Mouse (Mus musculus): ENCODE measurements at regions not wholly inside any gene's neighbourhood (a gene's known extent, or its start where the extent isn't known, plus 50 kb on each side); places are given as distances from the start of the nearest gene placed in this dataset.

DNA sequence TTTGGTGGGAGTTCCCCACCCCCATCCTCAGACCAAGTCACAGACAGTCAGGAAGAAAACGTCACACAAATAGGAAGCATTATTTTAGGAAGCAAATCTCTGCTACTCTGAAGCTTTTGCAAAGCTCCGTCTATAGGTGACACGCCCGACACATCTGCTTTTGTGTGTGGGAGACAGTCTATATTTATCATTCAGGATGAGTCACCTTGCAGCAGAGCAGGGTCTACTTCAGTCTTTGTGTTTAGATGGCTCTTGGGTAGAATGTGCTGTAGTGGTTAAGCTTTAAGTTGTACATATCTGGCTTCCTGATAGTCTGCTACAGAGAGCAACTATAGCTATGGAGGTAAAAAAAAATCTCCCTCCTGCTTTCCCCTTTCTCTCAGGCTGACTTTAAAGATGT, 415.8 kb upstream of the Prickle1 start:
- H3K27ac ChIP-seq (ENCODE audit: control insufficient read depth, low read depth, low read length): no peak overlapping the region
- H3K79me2 ChIP-seq (ENCODE audit: control insufficient read depth, insufficient read depth, low read length, poor library complexity): no peaks in the 10 kb centered on the region
- TF ChIP-seq MAX (IDR thresholded peaks at IDR 0.05; ENCODE audit: low read length): no peak
- TF ChIP-seq CHD2 (IDR thresholded peaks at IDR 0.05; ENCODE audit: low read length): no peak
- TF ChIP-seq MAZ (IDR thresholded peaks at IDR 0.05; ENCODE audit: low read depth, low read length): no peak
- TF ChIP-seq KAT2A (conservative IDR thresholded peaks at IDR 0.05; ENCODE audit: low read depth, low read length): no peak
- TF ChIP-seq TAL1 (IDR thresholded peaks at IDR 0.05; ENCODE audit: low read length): no peak
- no peak for TF ChIP-seq RAD21 (IDR thresholded peaks at IDR 0.05; ENCODE audit: low read depth, low read length)
- no peak for TF ChIP-seq ZMIZ1 (IDR thresholded peaks at IDR 0.05; ENCODE audit: low read depth, low read length)
- no peak for TF ChIP-seq UBTF (IDR thresholded peaks at IDR 0.05; ENCODE audit: borderline replicate concordance, insufficient read depth, low read depth, low read length)
- no peak for TF ChIP-seq HCFC1 (IDR thresholded peaks at IDR 0.05; ENCODE audit: low read depth, low read length)
- TF ChIP-seq RCOR1 (IDR thresholded peaks at IDR 0.05; ENCODE audit: low read depth, low read length): no peak
- no peak overlapping the region for H3K9ac ChIP-seq (ENCODE audit: control insufficient read depth, low read depth, low read length, poor library complexity, severe bottlenecking)
- H3K27me3 ChIP-seq (ENCODE audit: control insufficient read depth in 1 of 2, insufficient read depth in 2 of 2, low read length in 2 of 2): no peaks in the 10 kb centered on the region
- H3K4me1 ChIP-seq (ENCODE audit: control insufficient read depth in 1 of 2, insufficient read depth in 2 of 2, low read length in 2 of 2): no peaks in the 10 kb centered on the region
- H3K36me3 ChIP-seq (ENCODE audit: control insufficient read depth in 1 of 2, insufficient read depth in 2 of 2, low read length in 2 of 2): no peaks in the 10 kb centered on the region
- DNase-seq (ENCODE audit: low read depth, low spot score): no peak
- no peaks in the 10 kb centered on the region for H3K9me3 ChIP-seq (replicated peaks; ENCODE audit: insufficient read depth, low read length)
- H3K4me3 ChIP-seq (ENCODE audit: control insufficient read depth in 1 of 2, insufficient read depth in 1 of 2, low read depth in 2 of 2, low read length in 2 of 2): no peak overlapping the region

DNA sequence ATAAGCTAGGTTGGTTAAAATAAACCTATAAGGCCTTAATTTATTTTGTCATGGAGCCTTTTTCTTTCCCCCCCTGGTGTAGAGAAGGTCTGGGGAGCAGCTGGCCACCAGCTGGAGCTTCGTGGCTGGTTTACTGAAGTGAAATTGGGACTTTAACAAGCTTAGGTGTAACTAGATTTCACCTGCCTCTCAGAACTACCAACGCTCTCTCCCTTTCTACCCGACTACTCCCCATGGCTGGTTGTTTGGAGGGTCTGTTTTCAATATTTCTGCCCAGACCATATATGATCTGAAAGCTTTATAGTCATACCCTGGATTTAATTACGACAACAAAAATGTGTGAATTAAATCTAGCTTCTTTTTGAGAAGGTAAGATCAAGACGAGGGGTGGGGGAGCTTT, 410.4 kb upstream of the Prickle1 start:
- no peak overlapping the region for H3K9ac ChIP-seq (ENCODE audit: control insufficient read depth, low read depth, low read length, poor library complexity, severe bottlenecking)
- H3K27me3 ChIP-seq (ENCODE audit: control insufficient read depth in 1 of 2, insufficient read depth in 2 of 2, low read length in 2 of 2): no peaks in the 10 kb centered on the region
- no peaks in the 10 kb centered on the region for H3K9me3 ChIP-seq (replicated peaks; ENCODE audit: insufficient read depth, low read length)
- no peaks in the 10 kb centered on the region for H3K79me2 ChIP-seq (ENCODE audit: control insufficient read depth, insufficient read depth, low read length, poor library complexity)
- H3K4me3 ChIP-seq (ENCODE audit: control insufficient read depth in 1 of 2, insufficient read depth in 1 of 2, low read depth in 2 of 2, low read length in 2 of 2): no peak overlapping the region
- no peak for DNase-seq (ENCODE audit: low read depth, low spot score)
- TF ChIP-seq CTCF (IDR thresholded peaks at IDR 0.05 in 2 of 3, conservative IDR thresholded peaks at IDR 0.05 in 1 of 3; ENCODE audit: control insufficient read depth in 1 of 3, insufficient read depth in 1 of 3, low read depth in 2 of 3, low read length in 3 of 3, poor library complexity in 1 of 3, severe bottlenecking in 1 of 3) (no peak), MYC (IDR thresholded peaks at IDR 0.05; ENCODE audit: low read depth, low read length) (no peak), MAZ (IDR thresholded peaks at IDR 0.05; ENCODE audit: low read depth, low read length) (no peak), TBP (IDR thresholded peaks at IDR 0.05; ENCODE audit: low read depth, low read length) (no peak), EP300 (IDR thresholded peaks at IDR 0.05; ENCODE audit: low read depth in 1 of 2, low read length in 2 of 2) (no peak), USF1 (IDR thresholded peaks at IDR 0.05; ENCODE audit: low read depth, low read length) (no peak), JUND (IDR thresholded peaks at IDR 0.05; ENCODE audit: low read depth, low read length) (no peak), ZMIZ1 (IDR thresholded peaks at IDR 0.05; ENCODE audit: low read depth, low read length) (no peak), ZNF384 (IDR thresholded peaks at IDR 0.05; ENCODE audit: low read depth, low read length) (no peak)
- no peaks in the 10 kb centered on the region for H3K4me1 ChIP-seq (ENCODE audit: control insufficient read depth in 1 of 2, insufficient read depth in 2 of 2, low read length in 2 of 2)
- no peaks in the 10 kb centered on the region for H3K36me3 ChIP-seq (ENCODE audit: control insufficient read depth in 1 of 2, insufficient read depth in 2 of 2, low read length in 2 of 2)
- H3K27ac ChIP-seq (ENCODE audit: control insufficient read depth, low read depth, low read length): no peak overlapping the region
